Mouse (Mus musculus) G1E (cell line): ENCODE results near the gene Lrch1. TPM values are rescaled to one million over a fixed set of nuclear protein-coding genes. Genes with fewer than 3 reads are reported as not detected.

Source experiments
- ATAC-seq: 2 replicates; pipeline ENCODE4 v1.8.0; 2016; ENCODE audit warnings: mild to moderate bottlenecking; ENCODE audit not compliant: insufficient number of reproducible peaks, poor library complexity, low FRiP score, severe bottlenecking; ENCODE audit errors: extremely low read depth
- DNase-seq: peaks from one replicate; pipeline ENCODE4 v3.0.0; 2012; ENCODE audit warnings: low spot score
- H3K27me3 ChIP-seq: 2 replicates; pipeline ENCODE4 v1.6.1; 2012; ENCODE audit warnings: mild to moderate bottlenecking, low read length, inconsistent platforms; ENCODE audit not compliant: insufficient read depth
- H3K36me3 ChIP-seq: replicated peaks from 2 replicates; pipeline ENCODE3; 2012; ENCODE audit warnings: mild to moderate bottlenecking, inconsistent platforms
- H3K4me1 ChIP-seq: 2 replicates; pipeline ENCODE4 v1.6.1; 2012; ENCODE audit warnings: low read depth, low read length, inconsistent platforms, mixed read lengths; ENCODE audit not compliant: insufficient read depth
- H3K4me3 ChIP-seq: 2 replicates; pipeline ENCODE4 v1.5.1; 2012; ENCODE audit warnings: low read depth, mild to moderate bottlenecking, inconsistent platforms, low read length, moderate library complexity, mixed read lengths
- H3K9me3 ChIP-seq: replicated peaks from 2 replicates; pipeline ENCODE4 v1.6.1; 2012; ENCODE audit warnings: inconsistent platforms
- CTCF ChIP-seq: IDR thresholded peaks from 2 replicates; pipeline ENCODE4 v1.5.1; 2012; ENCODE audit warnings: low read depth, low read length, inconsistent platforms, mixed read lengths
- GATA1 ChIP-seq: IDR thresholded peaks from 2 replicates; pipeline ENCODE4 v1.6.1; 2012; ENCODE audit warnings: borderline replicate concordance, low read length, inconsistent platforms, mixed read lengths
- GATA2 ChIP-seq: IDR thresholded peaks from 2 replicates; pipeline ENCODE4 v1.6.1; 2012; ENCODE audit warnings: low read depth, low read length, inconsistent platforms, borderline replicate concordance
- POLR2AphosphoS5 ChIP-seq: IDR thresholded peaks from 2 replicates; pipeline ENCODE4 v1.6.1; 2012; ENCODE audit warnings: low read depth, low read length, inconsistent platforms; ENCODE audit not compliant: insufficient replicate concordance
- TAL1 ChIP-seq: conservative IDR thresholded peaks from 2 replicates; pipeline ENCODE4 v1.6.1; 2012; ENCODE audit warnings: low read depth, low read length, inconsistent platforms, mixed read lengths
- polyA plus RNA-seq: library from polyadenylated mRNA; stranded (reverse); fragments of >175 nt; gene quantifications from 2 replicates; pipeline ENCODE4 v1.2.3, GENCODE M21; 2012
- total RNA-seq, 2 experiments: library from RNA; stranded (forward) in 1 of 2; stranded (reverse) in 1 of 2; fragments of 200-1000 nt in 1 of 2; fragments of >200 nt in 1 of 2; fragmentation: Nextera tagmentation in 1 of 2; gene quantifications; 2 replicates each; pipeline ENCODE4 v1.2.3; 2014 to 2017

Gene Lrch1
- total and polyA plus RNA-seq, 3 experiments = 0.16 TPM; not detected in 2

DNA sequence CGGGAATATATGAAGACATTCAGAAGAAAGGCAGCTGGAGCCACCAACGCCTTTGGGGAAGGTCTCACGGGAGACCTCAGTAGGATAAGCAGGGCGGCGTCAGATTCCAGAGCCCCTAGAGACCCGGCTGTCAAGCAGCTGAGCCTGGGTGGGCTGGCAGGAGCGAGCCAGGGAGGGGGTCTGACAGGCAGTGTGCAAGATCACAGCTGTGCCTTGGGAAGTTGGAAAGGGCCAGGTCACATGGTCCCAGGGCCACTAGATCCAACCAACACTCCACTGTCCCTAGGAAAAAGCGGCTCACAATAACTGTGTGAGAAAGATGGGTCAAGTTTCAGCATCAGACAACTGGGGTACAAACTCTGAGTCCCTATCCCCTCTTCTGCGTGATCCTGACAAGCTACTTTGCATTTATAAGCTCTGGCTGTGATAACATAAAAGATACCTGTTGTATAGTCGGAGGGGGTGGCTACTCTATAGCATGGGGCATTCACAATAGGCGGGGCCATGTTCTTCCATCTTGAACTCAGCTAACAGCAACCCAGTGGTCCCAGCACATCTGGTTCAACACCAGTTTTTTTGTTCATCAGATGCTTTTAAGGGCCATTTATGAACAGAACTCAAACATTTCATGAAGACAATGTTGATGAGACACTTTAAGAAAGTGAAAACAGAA, 20.6 kb downstream of the Lrch1 start:
- no peak for DNase-seq
- H3K4me1 ChIP-seq = no peaks in the 10 kb centered on the region

GRCm38 (mm10) chr14:74925951-74926517, 21.6 kb downstream of the Lrch1 start:
- DNase-seq (no peak), ATAC-seq (no peak)
- Histone ChIP-seq H3K9me3 (no peaks in the 10 kb centered on the region), H3K36me3 (no peaks in the 10 kb centered on the region), H3K27me3 (0 out of 2 replicates have a peak, but pooled peaks cover 5% of the 10 kb centered on the region), H3K4me1 (no peaks in the 10 kb centered on the region), H3K4me3 (no peak overlapping the region)
- no peak for TF ChIP-seq GATA1

More for the DNA sequence above, 20.6 kb downstream of the Lrch1 start:
- no peak overlapping the region for H3K4me3 ChIP-seq
- no peaks in the 10 kb centered on the region for H3K36me3 ChIP-seq
- no peaks in the 10 kb centered on the region for H3K9me3 ChIP-seq
- H3K27me3 ChIP-seq = 0 out of 2 replicates have a peak, but pooled peaks cover 5% of the 10 kb centered on the region
- no peak for ATAC-seq
- TF ChIP-seq GATA1 (no peak), CTCF (no peak), POLR2AphosphoS5 (no peak), TAL1 (no peak), GATA2 (no peak)

DNA sequence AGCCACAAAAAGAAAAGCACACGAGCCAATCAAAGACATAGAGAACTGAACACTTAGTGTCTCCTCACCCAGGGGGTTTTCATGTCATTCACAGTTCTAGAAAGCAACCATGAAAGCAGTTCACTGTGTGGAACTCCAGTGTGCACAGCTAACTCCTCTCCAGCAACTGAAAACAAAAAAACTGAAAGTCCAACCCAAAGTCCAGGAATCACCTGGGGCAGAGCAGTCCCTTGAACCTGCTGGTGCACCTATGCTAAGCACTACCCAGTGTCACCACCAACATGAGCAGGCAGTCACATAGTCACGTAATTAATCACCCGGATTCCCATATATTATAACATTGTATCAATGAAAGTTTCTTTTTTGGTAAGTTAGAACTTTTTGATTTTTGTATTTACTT, 23.2 kb downstream of the Lrch1 start:
- TF ChIP-seq GATA2 (no peak), CTCF (no peak), POLR2AphosphoS5 (no peak), TAL1 (no peak), GATA1 (no peak)
- no peaks in the 10 kb centered on the region for H3K36me3 ChIP-seq
- no peaks in the 10 kb centered on the region for H3K9me3 ChIP-seq
- no peaks in the 10 kb centered on the region for H3K4me1 ChIP-seq
- ATAC-seq = no peak
- 0 out of 2 replicates have a peak, but pooled peaks cover 5% of the 10 kb centered on the region for H3K27me3 ChIP-seq
- DNase-seq = no peak
- no peak overlapping the region for H3K4me3 ChIP-seq

DNA sequence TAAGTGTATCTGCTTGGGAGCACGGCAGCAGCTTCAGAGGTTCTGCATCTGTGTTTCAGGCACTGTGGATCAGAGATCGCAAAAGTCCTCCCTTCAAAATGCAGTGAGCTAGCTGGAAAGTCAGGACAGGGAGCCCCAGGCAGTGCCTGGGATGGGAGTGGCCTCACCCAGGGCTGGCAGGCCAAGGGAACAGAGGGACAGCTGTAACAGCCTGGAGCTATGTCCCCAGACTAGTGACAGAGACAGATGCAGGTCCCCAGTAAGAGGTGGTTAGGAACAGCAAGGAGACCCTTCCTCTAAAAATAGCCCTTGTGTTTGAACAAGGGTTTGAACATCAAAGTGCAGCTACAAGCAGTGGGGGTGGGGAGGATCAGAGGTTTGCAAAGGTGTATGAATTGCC, 23.6 kb downstream of the Lrch1 start:
- H3K4me3 ChIP-seq = no peak overlapping the region
- H3K4me1 ChIP-seq = no peaks in the 10 kb centered on the region
- H3K27me3 ChIP-seq = 0 out of 2 replicates have a peak, but pooled peaks cover 5% of the 10 kb centered on the region
- ATAC-seq = no peak
- no peaks in the 10 kb centered on the region for H3K9me3 ChIP-seq
- H3K36me3 ChIP-seq = no peaks in the 10 kb centered on the region
- DNase-seq = no peak
- no peak for TF ChIP-seq TAL1
- TF ChIP-seq GATA1 = no peak
- TF ChIP-seq POLR2AphosphoS5 = no peak
- TF ChIP-seq GATA2 = no peak
- TF ChIP-seq CTCF = no peak

- Histone ChIP-seq H3K4me3 (no peak overlapping the region), H3K4me1 (no peaks in the 10 kb centered on the region), H3K9me3 (no peaks in the 10 kb centered on the region), H3K27me3 (0 out of 2 replicates have a peak, but pooled peaks cover 5% of the 10 kb centered on the region), H3K36me3 (no peaks in the 10 kb centered on the region)
- ATAC-seq (no peak), DNase-seq (no peak)
- TF ChIP-seq GATA2 (no peak), POLR2AphosphoS5 (no peak), CTCF (no peak), GATA1 (no peak), TAL1 (no peak)
Observed at GRCm38 (mm10) chr14:74922039-74922736, 25.5 kb downstream of the Lrch1 start.

- DNase-seq (no peak), ATAC-seq (no peak)
- TF ChIP-seq GATA1 (no peak), POLR2AphosphoS5 (no peak), GATA2 (no peak), TAL1 (no peak)
- H3K9me3 ChIP-seq = no peaks in the 10 kb centered on the region
- H3K4me3 ChIP-seq = no peak overlapping the region
- no peaks in the 10 kb centered on the region for H3K27me3 ChIP-seq
- H3K4me1 ChIP-seq = no peaks in the 10 kb centered on the region
- H3K36me3 ChIP-seq = no peaks in the 10 kb centered on the region
Observed at GRCm38 (mm10) chr14:74921471-74921870, 26.2 kb downstream of the Lrch1 start.
